Mouse (Mus musculus) kidney, postnatal 0 days (tissue): ENCODE results near the gene Rimkla. TPM values are rescaled to one million over a fixed set of nuclear protein-coding genes. Genes with fewer than 3 reads are reported as not detected.

Experiments used
- ATAC-seq: fragments of 200-750 bp; cut with Nextera tagmentation; replicated peaks from 2 replicates; pipeline ENCODE4 v1.8.0; 2017; ENCODE audit warnings: low read depth, moderate number of reproducible peaks, moderate TSS enrichment, moderate library complexity; ENCODE audit not compliant: low FRiP score
- DNase-seq: peaks from one replicate; pipeline ENCODE4 v3.0.0-alpha.2; 2016; ENCODE audit warnings: low spot score
- H3K27ac ChIP-seq: fragments of 300-500 bp; sonication (generic); 2 replicates; pipeline ENCODE4 v1.5.1; 2014; ENCODE audit warnings: mild to moderate bottlenecking
- H3K27me3 ChIP-seq: fragments of 300-500 bp; sonication (generic); 2 replicates; pipeline ENCODE4 v1.6.1; 2014; ENCODE audit warnings: low read length, mixed read lengths; ENCODE audit not compliant: insufficient read depth
- H3K36me3 ChIP-seq: fragments of 300-500 bp; sonication (generic); 2 replicates; pipeline ENCODE4 v1.6.1; 2014; ENCODE audit warnings: low read length, mixed read lengths; ENCODE audit not compliant: insufficient read depth
- H3K4me1 ChIP-seq: fragments of 300-500 bp; sonication (generic); replicated peaks from 2 replicates; pipeline ENCODE4 v1.6.1; 2014; ENCODE audit warnings: antibody characterized with exemption, low read length, mixed read lengths; ENCODE audit not compliant: insufficient read depth
- H3K4me2 ChIP-seq: fragments of 300-500 bp; sonication (generic); 2 replicates; pipeline ENCODE4 v1.6.1; 2014; ENCODE audit warnings: mild to moderate bottlenecking, low read length, moderate library complexity, mixed read lengths
- H3K4me3 ChIP-seq: fragments of 300-500 bp; sonication (generic); replicated peaks from 2 replicates; pipeline ENCODE4 v1.5.1; 2014; ENCODE audit warnings: low read depth, low read length
- H3K9ac ChIP-seq: fragments of 300-500 bp; sonication (generic); 2 replicates; pipeline ENCODE4 v1.6.1; 2014; ENCODE audit warnings: low read depth, low read length
- H3K9me3 ChIP-seq: fragments of 300-500 bp; sonication (generic); replicated peaks from 2 replicates; pipeline ENCODE4 v1.6.1; 2016; ENCODE audit warnings: low read length, inconsistent platforms, mixed read lengths
- CTCF ChIP-seq: IDR thresholded peaks from 2 replicates; pipeline ENCODE4 v1.5.1; 2016; ENCODE audit warnings: antibody characterized with exemption, low read depth, mild to moderate bottlenecking, moderate library complexity
- WGBS: fragments of 180-500 bp; shearing (Covaris S2); extraction: QIAGEN DNeasy Blood & Tissue Kit; methylation state at CpG from one replicate; pipeline ENCODE4 v1.1.7; 2014; 5-methylcytosine and 5-hydroxymethylcytosine counted together
- polyA plus RNA-seq: library from polyadenylated mRNA; unstranded; fragments of >200 nt; fragmentation: Nextera tagmentation; extraction: Ambion mirVana; gene quantifications from 2 replicates; pipeline ENCODE4 v1.2.1, GENCODE M21; 2015

Gene Rimkla
- polyA plus RNA-seq, 1 experiment from 2014 or later, result 1.7 TPM

- no peak for DNase-seq
- Histone ChIP-seq H3K4me1 (0 out of 2 replicates have a peak, but pooled peaks cover 3% of the 10 kb centered on the region), H3K9me3 (no peaks in the 10 kb centered on the region), H3K4me3 (no peak overlapping the region), H3K36me3 (no peaks in the 10 kb centered on the region), H3K27me3 (no peaks in the 10 kb centered on the region), H3K27ac (no peak overlapping the region), H3K9ac (no peak overlapping the region), H3K4me2 (no peak overlapping the region)
- no peak for ATAC-seq
- TF ChIP-seq CTCF, result no peak
- WGBS, result 62% methylated on average over 4 of the region's 4 CpGs
Measured at GRCm38 (mm10) chr4:119535103-119535502, 42.7 kb upstream of the Rimkla start.

- 71% methylated on average over 2 of the region's 2 CpGs for WGBS
- no peaks in the 10 kb centered on the region for H3K9me3 ChIP-seq
- H3K36me3 ChIP-seq, result no peaks in the 10 kb centered on the region
- H3K4me1 ChIP-seq, result no peaks in the 10 kb centered on the region
- DNase-seq (peak; percentile 29), ATAC-seq (no peak)
- no peak overlapping the region for H3K27ac ChIP-seq
- no peaks in the 10 kb centered on the region for H3K27me3 ChIP-seq
- peak; percentile 60 for TF ChIP-seq CTCF
- H3K4me2 ChIP-seq, result no peak overlapping the region
- H3K4me3 ChIP-seq, result no peak overlapping the region
- no peak overlapping the region for H3K9ac ChIP-seq
Measured at GRCm38 (mm10) chr4:119531813-119532212, 39.4 kb upstream of the Rimkla start.

GRCm38 (mm10) chr4:119526329-119526845 is 34.0 kb upstream of the Rimkla start:
- no peak overlapping the region for H3K4me2 ChIP-seq
- no peaks in the 10 kb centered on the region for H3K27me3 ChIP-seq
- H3K9me3 ChIP-seq, result no peaks in the 10 kb centered on the region
- H3K36me3 ChIP-seq, result no peaks in the 10 kb centered on the region
- no peak overlapping the region for H3K9ac ChIP-seq
- H3K4me3 ChIP-seq, result no peak overlapping the region
- DNase-seq (no peak), ATAC-seq (no peak)
- H3K27ac ChIP-seq, result no peak overlapping the region
- no peak for TF ChIP-seq CTCF
- no peaks in the 10 kb centered on the region for H3K4me1 ChIP-seq

GRCm38 (mm10) chr4:119524466-119524865 is 32.0 kb upstream of the Rimkla start:
- Histone ChIP-seq H3K9ac (no peak overlapping the region), H3K27me3 (no peaks in the 10 kb centered on the region), H3K9me3 (no peaks in the 10 kb centered on the region), H3K27ac (no peak overlapping the region), H3K4me2 (no peak overlapping the region), H3K4me3 (no peak overlapping the region), H3K36me3 (no peaks in the 10 kb centered on the region), H3K4me1 (no peaks in the 10 kb centered on the region)
- WGBS, result 84% methylated on average over 2 of the region's 2 CpGs
- no peak for TF ChIP-seq CTCF
- DNase-seq (no peak), ATAC-seq (no peak)

- Histone ChIP-seq H3K36me3 (no peaks in the 10 kb centered on the region), H3K27me3 (no peaks in the 10 kb centered on the region), H3K4me3 (no peak overlapping the region), H3K9me3 (no peaks in the 10 kb centered on the region), H3K27ac (no peak overlapping the region), H3K4me1 (no peaks in the 10 kb centered on the region), H3K9ac (no peak overlapping the region), H3K4me2 (no peak overlapping the region)
- TF ChIP-seq CTCF, result no peak
- ATAC-seq (no peak), DNase-seq (no peak)
- 73% methylated on average over 1 of the region's 1 CpGs for WGBS
Measured at GRCm38 (mm10) chr4:119524010-119524409, 31.6 kb upstream of the Rimkla start.

- no peaks in the 10 kb centered on the region for H3K9me3 ChIP-seq
- no peaks in the 10 kb centered on the region for H3K4me1 ChIP-seq
- H3K36me3 ChIP-seq, result no peaks in the 10 kb centered on the region
- H3K4me2 ChIP-seq, result no peak overlapping the region
- H3K27me3 ChIP-seq, result no peaks in the 10 kb centered on the region
- DNase-seq (no peak), ATAC-seq (no peak)
- no peak overlapping the region for H3K9ac ChIP-seq
- no peak overlapping the region for H3K27ac ChIP-seq
- H3K4me3 ChIP-seq, result no peak overlapping the region
- no peak for TF ChIP-seq CTCF
- 85% methylated on average over 4 of the region's 4 CpGs for WGBS
Measured at GRCm38 (mm10) chr4:119523575-119523974, 31.1 kb upstream of the Rimkla start.

GRCm38 (mm10) chr4:119512731-119513141 is 20.3 kb upstream of the Rimkla start:
- TF ChIP-seq CTCF, result no peak
- ATAC-seq, result no peak
- 54% methylated on average over 3 of the region's 3 CpGs for WGBS

More at GRCm38 (mm10) chr4:119512731-119513141, 20.3 kb upstream of the Rimkla start:
- Histone ChIP-seq H3K9me3 (no peaks in the 10 kb centered on the region), H3K4me2 (no peak overlapping the region), H3K9ac (no peak overlapping the region), H3K4me3 (no peak overlapping the region), H3K36me3 (no peaks in the 10 kb centered on the region), H3K27me3 (no peaks in the 10 kb centered on the region), H3K27ac (no peak overlapping the region), H3K4me1 (no peaks in the 10 kb centered on the region)
- DNase-seq, result no peak
